Mouse (Mus musculus) heart, embryonic 12.5 days (tissue): Measurements from ENCODE around the gene Olfr1049. TPM values are rescaled to one million over a fixed set of nuclear protein-coding genes. Genes with fewer than 3 reads are reported as not detected.
"Not testable (repeated sequence)": the region's sequence is repeated elsewhere in the genome, so short reads cannot be mapped to it uniquely, and the experiment has no call there.

Experiments used
- ATAC-seq: fragments of 200-750 bp; cut with Nextera tagmentation; 2 replicates; pipeline ENCODE4 v1.8.0; 2017; ENCODE audit warnings: moderate TSS enrichment, moderate library complexity; ENCODE audit not compliant: insufficient number of reproducible peaks, low FRiP score
- H3K27ac ChIP-seq: fragments of 300-500 bp; sonication (generic); 2 replicates; pipeline ENCODE4 v1.5.1; 2016; ENCODE audit warnings: mild to moderate bottlenecking, moderate library complexity; ENCODE audit not compliant: poor library complexity, severe bottlenecking
- H3K27me3 ChIP-seq: fragments of 300-500 bp; sonication (generic); replicated peaks from 2 replicates; pipeline ENCODE4 v1.6.1; 2016; ENCODE audit warnings: mild to moderate bottlenecking, moderate library complexity
- H3K36me3 ChIP-seq: fragments of 300-500 bp; sonication (generic); 2 replicates; pipeline ENCODE4 v1.6.1; 2016; ENCODE audit warnings: mild to moderate bottlenecking, moderate library complexity
- H3K4me1 ChIP-seq: fragments of 300-500 bp; sonication (generic); replicated peaks from 2 replicates; pipeline ENCODE4 v1.6.1; 2016; ENCODE audit warnings: mild to moderate bottlenecking
- H3K4me2 ChIP-seq: fragments of 300-500 bp; sonication (generic); 2 replicates; pipeline ENCODE4 v1.6.1; 2016; ENCODE audit warnings: mild to moderate bottlenecking, moderate library complexity
- H3K4me3 ChIP-seq: fragments of 300-500 bp; sonication (generic); 2 replicates; pipeline ENCODE4 v1.5.1; 2016; ENCODE audit warnings: mild to moderate bottlenecking
- H3K9ac ChIP-seq: fragments of 300-500 bp; sonication (generic); 2 replicates; pipeline ENCODE4 v1.6.1; 2016; ENCODE audit warnings: mild to moderate bottlenecking, moderate library complexity
- H3K9me3 ChIP-seq: fragments of 300-500 bp; sonication (generic); replicated peaks from 2 replicates; pipeline ENCODE4 v1.6.1; 2016; ENCODE audit warnings: mild to moderate bottlenecking, moderate library complexity
- WGBS: fragments of 180-500 bp; shearing (Covaris S2); methylation state at CpG from one replicate; pipeline ENCODE4 v1.1.7; 2016; 5-methylcytosine and 5-hydroxymethylcytosine counted together
- polyA plus RNA-seq: library from polyadenylated mRNA; unstranded; fragments of >200 nt; fragmentation: Nextera tagmentation; extraction: Ambion mirVana; gene quantifications from 2 replicates; pipeline ENCODE4 v1.2.1, GENCODE M21; 2016

Gene Olfr1049
- not detected in 2 replicates for polyA plus RNA-seq

DNA sequence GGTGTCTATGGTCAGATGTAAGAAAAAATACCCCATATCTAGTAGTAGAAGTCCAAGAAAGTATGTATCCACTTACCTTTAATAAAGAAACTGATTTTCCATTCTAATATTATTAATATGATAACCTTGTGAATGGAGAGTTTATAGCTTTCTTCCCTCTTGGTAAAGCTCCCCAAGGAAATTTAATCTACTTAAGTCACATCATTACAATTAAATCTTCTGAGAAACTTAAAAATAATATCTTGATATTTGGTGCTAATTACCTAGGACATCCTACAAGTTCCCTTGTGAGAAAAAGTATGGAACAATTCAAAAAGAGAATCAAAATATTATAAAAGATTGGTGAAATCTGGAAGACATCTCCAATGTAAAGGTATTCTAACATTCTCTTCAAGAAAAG is at the start of gene Olfr1049:
TSS of gene Olfr1049 (minus strand) at position 101 of the 400 bp plus-strand sequence.
- not testable (repeated sequence) for H3K36me3 ChIP-seq, H3K4me3 ChIP-seq, ATAC-seq, H3K27ac ChIP-seq, H3K4me1 ChIP-seq, H3K9me3 ChIP-seq, H3K27me3 ChIP-seq, H3K9ac ChIP-seq, H3K4me2 ChIP-seq

DNA sequence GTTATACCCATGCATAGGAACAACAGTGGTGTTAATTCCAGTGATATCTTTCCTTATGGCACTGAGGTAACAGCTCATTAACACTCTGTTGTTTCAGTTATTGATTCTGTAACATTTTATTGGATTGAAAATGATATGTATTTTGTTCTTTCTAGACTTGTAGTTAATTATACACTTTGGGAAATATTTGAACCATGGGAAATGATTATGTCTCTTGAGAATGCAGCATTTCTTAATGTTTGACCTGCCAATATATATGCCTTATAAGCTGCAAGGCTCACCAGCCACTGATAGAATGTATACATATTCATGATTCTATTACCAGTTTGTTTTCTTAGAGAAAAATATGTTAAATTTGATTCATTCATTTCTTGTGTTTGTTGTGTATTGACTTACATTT is 34.0 kb upstream of the Olfr1049 start, which contains the start of gene Olfr1052:
TSS of gene Olfr1052 (plus strand) at position 301 of the 400 bp plus-strand sequence.
- H3K36me3 ChIP-seq, result no peaks in the 10 kb centered on the region
- H3K27me3 ChIP-seq, result no peaks in the 10 kb centered on the region
- no peak within 1 kb of the TSS for H3K9ac ChIP-seq
- no peak within 1 kb of the TSS for H3K27ac ChIP-seq
- H3K4me1 ChIP-seq, result no peaks in the 10 kb centered on the region
- H3K4me3 ChIP-seq, result no peak within 1 kb of the TSS
- no peak within 1 kb of the TSS for H3K4me2 ChIP-seq
- ATAC-seq, result no peak
- peaks cover 2% of the 10 kb centered on the region; the same call in 1 of the 2 replicates for H3K9me3 ChIP-seq

GRCm38 (mm10) chr2:86278988-86279387 is 20.9 kb upstream of the Olfr1049 start, which contains the start of gene Olfr1051:
Gene Olfr1051 (minus strand): TSS chr2:86279088.
- not testable (repeated sequence) for H3K36me3 ChIP-seq, H3K4me1 ChIP-seq, H3K27ac ChIP-seq, H3K27me3 ChIP-seq, H3K4me3 ChIP-seq, ATAC-seq, H3K9me3 ChIP-seq, H3K9ac ChIP-seq, H3K4me2 ChIP-seq

- Histone ChIP-seq H3K9me3 (no peaks in the 10 kb centered on the region), H3K4me3 (no peak within 1 kb of the TSS), H3K4me2 (no peak within 1 kb of the TSS), H3K9ac (no peak within 1 kb of the TSS), H3K27ac (no peak within 1 kb of the TSS), H3K27me3 (no peaks in the 10 kb centered on the region), H3K4me1 (no peaks in the 10 kb centered on the region), H3K36me3 (no peaks in the 10 kb centered on the region)
- no peak for ATAC-seq
These were observed 17.9 kb downstream of the Olfr1049 start, which contains the start of gene Olfr1048 for GRCm38 (mm10) chr2:86240189-86240588. Gene Olfr1048 (minus strand): TSS chr2:86240289.

DNA sequence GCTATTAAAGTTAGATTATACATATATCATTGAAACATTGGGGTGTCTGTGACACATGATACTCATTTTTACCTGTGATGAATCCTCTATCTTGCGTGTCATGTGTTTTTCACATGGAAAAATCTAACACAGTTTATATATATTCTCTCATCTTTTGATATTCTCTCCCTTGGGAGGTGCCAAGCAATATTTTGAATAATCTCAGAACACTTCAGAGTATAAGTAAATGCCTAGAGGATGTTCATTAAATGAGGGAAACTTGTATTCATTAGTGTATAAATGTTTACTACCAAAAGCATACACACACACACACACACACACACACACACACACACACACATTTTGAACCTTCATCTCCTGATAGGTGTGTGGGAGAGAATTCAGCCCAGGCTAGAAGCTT is 26.8 kb downstream of the Olfr1049 start, which contains the start of gene Olfr1047:
TSS of gene Olfr1047 (minus strand) at position 101 of the 400 bp plus-strand sequence.
- 79% methylated on average over 1 of the region's 1 CpGs for WGBS
- H3K9me3 ChIP-seq, result no peaks in the 10 kb centered on the region
- no peak within 1 kb of the TSS for H3K4me3 ChIP-seq
- no peaks in the 10 kb centered on the region for H3K27me3 ChIP-seq
- no peak within 1 kb of the TSS for H3K9ac ChIP-seq
- ATAC-seq, result no peak
- no peaks in the 10 kb centered on the region for H3K4me1 ChIP-seq
- H3K4me2 ChIP-seq, result no peak within 1 kb of the TSS
- H3K36me3 ChIP-seq, result no peaks in the 10 kb centered on the region
- H3K27ac ChIP-seq, result no peak within 1 kb of the TSS

- Histone ChIP-seq H3K27me3 (no peaks in the 10 kb centered on the region), H3K9me3 (no peaks in the 10 kb centered on the region), H3K27ac (no peak within 1 kb of the TSS), H3K9ac (no peak within 1 kb of the TSS), H3K4me1 (no peaks in the 10 kb centered on the region), H3K36me3 (no peaks in the 10 kb centered on the region), H3K4me2 (no peak within 1 kb of the TSS), H3K4me3 (no peak within 1 kb of the TSS)
- 70% methylated on average over 2 of the region's 2 CpGs for WGBS
- no peak for ATAC-seq
These were observed 38.9 kb downstream of the Olfr1049 start, which contains the start of gene Olfr1046 for GRCm38 (mm10) chr2:86219214-86219613. Gene Olfr1046 (minus strand): TSS chr2:86219314.

Other genes starting within 250 kb of the Olfr1049 start
- 1.3 and 1.4 TPM in 2 replicates for gene Olfr1033, start 237.7 kb downstream of the Olfr1049 start, polyA plus RNA-seq
- not detected in 2 replicates for gene Olfr1034, start 212.5 kb downstream of the Olfr1049 start, polyA plus RNA-seq
- not detected in 2 replicates for gene Olfr1036, start 184.3 kb downstream of the Olfr1049 start, polyA plus RNA-seq
- gene Olfr1037, start 170.9 kb downstream of the Olfr1049 start, polyA plus RNA-seq, result not detected in 2 replicates
- not detected in 2 replicates for gene Olfr1039, start 122.4 kb downstream of the Olfr1049 start, polyA plus RNA-seq
- gene Olfr1040, start 111.6 kb downstream of the Olfr1049 start, polyA plus RNA-seq, result not detected in 2 replicates
- not detected in 2 replicates for gene Olfr1042, start 96.5 kb downstream of the Olfr1049 start, polyA plus RNA-seq
- gene Olfr1043, start 90.8 kb downstream of the Olfr1049 start, polyA plus RNA-seq, result not detected in 2 replicates
- not detected in 2 replicates for gene Olfr1044, start 80.5 kb downstream of the Olfr1049 start, polyA plus RNA-seq
- gene Olfr52, start 72.6 kb downstream of the Olfr1049 start, polyA plus RNA-seq, result not detected in 2 replicates
- gene Olfr1045, start 55.3 kb downstream of the Olfr1049 start, polyA plus RNA-seq, result not detected in 2 replicates
- not detected in 2 replicates for gene Olfr1046, start 39.0 kb downstream of the Olfr1049 start, polyA plus RNA-seq
- not detected in 2 replicates for gene Olfr1047, start 26.9 kb downstream of the Olfr1049 start, polyA plus RNA-seq
- gene Olfr1048, start 18.0 kb downstream of the Olfr1049 start, polyA plus RNA-seq, result not detected in 2 replicates
- gene Olfr1051, start 20.8 kb upstream of the Olfr1049 start, polyA plus RNA-seq, result not detected in 2 replicates
- gene Olfr1052, start 34.1 kb upstream of the Olfr1049 start, polyA plus RNA-seq, result not detected in 2 replicates
- gene Olfr1053, start 57.0 kb upstream of the Olfr1049 start, polyA plus RNA-seq, result not detected in 2 replicates
- gene Olfr1054, start 77.1 kb upstream of the Olfr1049 start, polyA plus RNA-seq, result not detected in 2 replicates
- not detected in 2 replicates for gene Olfr1055, start 92.0 kb upstream of the Olfr1049 start, polyA plus RNA-seq
- gene Olfr1056, start 104.1 kb upstream of the Olfr1049 start, polyA plus RNA-seq, result not detected in 2 replicates
- not detected in 2 replicates for gene Olfr1057, start 120.1 kb upstream of the Olfr1049 start, polyA plus RNA-seq
- not detected in 2 replicates for gene Olfr1058, start 130.2 kb upstream of the Olfr1049 start, polyA plus RNA-seq
- not detected in 2 replicates for gene Olfr1061, start 155.7 kb upstream of the Olfr1049 start, polyA plus RNA-seq
- not detected in 2 replicates for gene Olfr1062, start 168.4 kb upstream of the Olfr1049 start, polyA plus RNA-seq
- not detected in 2 replicates for gene Olfr1065, start 192.3 kb upstream of the Olfr1049 start, polyA plus RNA-seq
- gene Olfr1066, start 197.9 kb upstream of the Olfr1049 start, polyA plus RNA-seq, result not detected in 2 replicates
- not detected in 2 replicates for gene Olfr228, start 229.1 kb upstream of the Olfr1049 start, polyA plus RNA-seq